Mouse (Mus musculus) heart, embryonic 15.5 days (tissue): Measurements from ENCODE around the gene Cggbp1. TPM values are rescaled to one million over a fixed set of nuclear protein-coding genes. Genes with fewer than 3 reads are reported as not detected.

Experiments used
- ATAC-seq: fragments of 200-750 bp; cut with Nextera tagmentation; replicated peaks from 2 replicates; pipeline ENCODE4 v1.8.0; 2017; ENCODE audit warnings: low read depth, moderate TSS enrichment; ENCODE audit not compliant: insufficient number of reproducible peaks, insufficient read depth, low FRiP score
- H3K27ac ChIP-seq: fragments of 300-500 bp; sonication (generic); 2 replicates; pipeline ENCODE4 v1.5.1; 2015; ENCODE audit warnings: mild to moderate bottlenecking, inconsistent platforms
- H3K27me3 ChIP-seq: fragments of 300-500 bp; sonication (generic); 2 replicates; pipeline ENCODE4 v1.6.1; 2015; ENCODE audit warnings: inconsistent platforms
- H3K36me3 ChIP-seq: fragments of 300-500 bp; sonication (generic); 2 replicates; pipeline ENCODE4 v1.6.1; 2015; ENCODE audit warnings: mild to moderate bottlenecking, inconsistent platforms
- H3K4me1 ChIP-seq: fragments of 300-500 bp; sonication (generic); replicated peaks from 2 replicates; pipeline ENCODE4 v1.6.1; 2015; ENCODE audit warnings: inconsistent platforms
- H3K4me2 ChIP-seq: fragments of 300-500 bp; sonication (generic); 2 replicates; pipeline ENCODE4 v1.6.1; 2015; ENCODE audit warnings: inconsistent platforms, mild to moderate bottlenecking, moderate library complexity
- H3K4me3 ChIP-seq: fragments of 300-500 bp; sonication (generic); 2 replicates; pipeline ENCODE4 v1.5.1; 2015; ENCODE audit warnings: mild to moderate bottlenecking, inconsistent platforms
- H3K9ac ChIP-seq: fragments of 300-500 bp; sonication (generic); 2 replicates; pipeline ENCODE4 v1.6.1; 2015; ENCODE audit warnings: mild to moderate bottlenecking, inconsistent platforms
- H3K9me3 ChIP-seq: fragments of 300-500 bp; sonication (generic); replicated peaks from 2 replicates; pipeline ENCODE4 v1.6.1; 2016; ENCODE audit warnings: inconsistent platforms
- WGBS: fragments of 180-500 bp; shearing (Covaris S2); methylation state at CpG from one replicate; pipeline ENCODE4 v1.1.7; 2015; ENCODE audit warnings: mixed read lengths; 5-methylcytosine and 5-hydroxymethylcytosine counted together
- polyA plus RNA-seq: library from polyadenylated mRNA; unstranded; fragments of >200 nt; fragmentation: Nextera tagmentation; extraction: Ambion mirVana; gene quantifications from 2 replicates; pipeline ENCODE4 v1.2.1, GENCODE M21; 2015

Cggbp1 gene
- polyA plus RNA-seq, 1 experiment from 2014 or later = 45.2 TPM

DNA sequence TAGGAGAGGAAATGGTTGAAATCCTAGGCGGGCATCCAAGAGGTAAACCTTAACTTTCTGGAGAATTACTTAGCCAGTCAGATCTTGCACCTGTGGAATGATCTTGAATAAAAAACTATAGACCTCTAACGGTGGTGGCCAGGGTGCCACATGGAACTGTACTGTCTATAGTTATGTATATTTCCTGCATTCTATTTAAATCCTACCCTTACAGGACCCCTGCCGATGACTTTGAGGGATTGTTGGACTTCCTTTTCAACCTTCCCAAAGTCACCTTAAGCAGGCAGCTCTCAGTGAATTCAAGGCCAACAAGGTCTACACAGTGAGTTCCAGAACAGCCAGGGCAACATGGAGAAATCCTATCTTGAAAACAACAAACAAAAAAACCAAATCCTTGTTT lies 37.7 kb downstream of the Cggbp1 start:
- ATAC-seq = no peak
- Histone ChIP-seq H3K36me3 (no peaks in the 10 kb centered on the region), H3K27me3 (no peaks in the 10 kb centered on the region), H3K9me3 (0 out of 2 replicates have a peak, but pooled peaks cover 4% of the 10 kb centered on the region), H3K4me2 (no peak overlapping the region), H3K9ac (no peak overlapping the region), H3K27ac (no peak overlapping the region), H3K4me3 (no peak overlapping the region), H3K4me1 (peaks cover 2% of the 10 kb centered on the region)
- 88% methylated on average over 3 of the region's 3 CpGs for WGBS

DNA sequence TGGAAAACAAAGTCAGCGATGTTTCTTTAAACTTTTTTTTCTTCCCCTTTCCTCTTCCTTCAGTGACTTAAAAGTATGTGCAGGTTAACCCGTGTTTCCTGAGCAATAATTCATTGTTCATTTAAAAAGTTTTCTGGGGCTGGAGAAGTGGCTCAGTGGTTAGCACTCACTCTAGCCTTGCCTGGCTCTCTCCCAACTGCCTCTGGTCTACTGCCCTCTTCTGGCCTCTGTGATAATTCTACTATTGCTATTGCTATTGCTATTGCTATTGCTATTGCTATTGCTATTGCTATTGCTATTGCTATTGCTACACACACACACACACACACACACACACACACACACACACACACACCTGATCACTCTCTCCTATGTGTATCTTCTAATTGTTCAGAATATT lies 47.3 kb downstream of the Cggbp1 start:
- H3K9ac ChIP-seq = no peak overlapping the region
- H3K27me3 ChIP-seq = no peaks in the 10 kb centered on the region
- no peaks in the 10 kb centered on the region for H3K9me3 ChIP-seq
- 63% methylated on average over 2 of the region's 2 CpGs for WGBS
- H3K4me1 ChIP-seq = no peaks in the 10 kb centered on the region
- H3K4me3 ChIP-seq = no peak overlapping the region
- no peaks in the 10 kb centered on the region for H3K36me3 ChIP-seq
- no peak overlapping the region for H3K27ac ChIP-seq
- no peak overlapping the region for H3K4me2 ChIP-seq
- no peak for ATAC-seq

DNA sequence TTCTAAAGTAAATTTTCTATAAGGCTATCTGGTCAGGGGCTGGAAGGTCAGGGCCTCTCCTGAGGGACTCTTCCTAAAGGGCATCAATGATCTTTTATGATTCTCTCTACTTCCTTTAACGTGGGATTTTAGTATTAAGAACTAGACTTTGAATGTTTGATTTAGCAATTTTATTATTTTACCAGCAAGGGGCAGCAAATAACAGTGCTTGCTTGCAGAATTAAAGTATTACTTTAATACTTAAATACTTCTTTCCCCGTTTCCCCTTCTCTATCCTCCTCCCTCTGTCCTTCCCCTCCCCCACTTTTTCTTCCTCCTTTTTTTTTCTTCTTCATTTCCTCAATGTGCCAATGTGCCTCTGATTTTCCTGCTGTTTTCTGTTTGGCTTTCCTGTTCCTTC lies 51.5 kb downstream of the Cggbp1 start:
- Histone ChIP-seq H3K27ac (no peak overlapping the region), H3K9ac (no peak overlapping the region), H3K27me3 (no peaks in the 10 kb centered on the region), H3K4me1 (no peaks in the 10 kb centered on the region), H3K36me3 (no peaks in the 10 kb centered on the region), H3K4me3 (no peak overlapping the region), H3K4me2 (no peak overlapping the region), H3K9me3 (no peaks in the 10 kb centered on the region)
- ATAC-seq = no peak
- WGBS = 35% methylated on average over 2 of the region's 2 CpGs

DNA sequence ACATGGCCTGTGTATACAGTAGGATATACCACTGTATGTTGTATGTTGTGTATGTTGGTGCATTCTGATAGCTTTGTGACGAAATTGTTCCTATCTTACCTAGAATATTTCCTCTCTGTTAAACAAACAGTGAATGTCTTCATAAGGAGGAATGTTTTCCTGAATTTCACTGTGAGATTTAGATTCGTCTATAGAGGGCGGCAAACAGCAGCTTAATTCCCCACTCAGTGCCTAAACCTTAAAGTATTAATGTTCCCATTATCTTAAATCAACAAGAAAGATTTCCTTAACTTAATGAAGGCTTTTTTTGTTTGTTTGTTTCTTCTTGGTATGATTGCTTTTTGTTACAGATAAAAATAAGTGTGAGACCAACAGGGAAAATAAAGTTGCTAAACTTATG lies 55.3 kb downstream of the Cggbp1 start:
- no peaks in the 10 kb centered on the region for H3K36me3 ChIP-seq
- no peak overlapping the region for H3K4me2 ChIP-seq
- no peaks in the 10 kb centered on the region for H3K4me1 ChIP-seq
- no peak overlapping the region for H3K9ac ChIP-seq
- no peaks in the 10 kb centered on the region for H3K27me3 ChIP-seq
- no peaks in the 10 kb centered on the region for H3K9me3 ChIP-seq
- WGBS = 22% methylated on average over 3 of the region's 3 CpGs
- H3K4me3 ChIP-seq = no peak overlapping the region
- no peak overlapping the region for H3K27ac ChIP-seq
- ATAC-seq = no peak

DNA sequence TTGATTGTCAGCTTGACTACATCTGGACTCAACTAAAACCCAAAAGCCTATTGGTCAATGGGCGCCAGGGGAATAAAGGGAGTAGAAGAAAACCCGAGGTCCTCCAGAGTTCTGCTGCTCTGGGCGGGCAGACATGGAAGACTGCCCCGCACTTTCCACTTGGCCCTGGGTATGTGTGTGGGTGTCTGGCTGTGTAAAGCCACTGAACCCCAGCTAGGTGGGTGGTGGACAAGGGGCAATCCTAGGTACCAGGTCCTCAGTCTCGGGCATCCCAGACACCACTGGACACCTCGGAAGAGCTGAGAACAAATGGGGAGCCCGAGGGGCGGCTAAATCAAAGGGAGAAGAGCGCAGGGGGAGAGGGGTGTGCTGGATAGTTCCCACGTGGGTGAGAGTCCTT lies 57.0 kb downstream of the Cggbp1 start:
- no peaks in the 10 kb centered on the region for H3K4me1 ChIP-seq
- no peaks in the 10 kb centered on the region for H3K36me3 ChIP-seq
- no peak overlapping the region for H3K4me2 ChIP-seq
- no peak for ATAC-seq
- no peaks in the 10 kb centered on the region for H3K9me3 ChIP-seq
- no peak overlapping the region for H3K4me3 ChIP-seq
- 72% methylated on average over 10 of the region's 10 CpGs for WGBS
- no peak overlapping the region for H3K9ac ChIP-seq
- no peaks in the 10 kb centered on the region for H3K27me3 ChIP-seq
- H3K27ac ChIP-seq = no peak overlapping the region

Other genes starting within 250 kb of the Cggbp1 start
- gene Csnka2ip, start 249.6 kb upstream of the Cggbp1 start, polyA plus RNA-seq = not detected in 2 replicates
- gene 4930453N24Rik, start 80.8 kb upstream of the Cggbp1 start, polyA plus RNA-seq = 12.9 and 15.2 TPM in 2 replicates
- gene Zfp654, start 344 bp upstream of the Cggbp1 start, polyA plus RNA-seq = 4.4 and 5.2 TPM in 2 replicates